Mouse (Mus musculus) megakaryocyte-erythroid progenitor cell, adult 5-6 weeks (primary cell): ENCODE data around the gene Kalrn. TPM values are rescaled to one million over a fixed set of nuclear protein-coding genes. Genes with fewer than 3 reads are reported as not detected.

Experiments
- ATAC-seq: replicated peaks from 2 replicates; pipeline ENCODE4 v1.8.0; 2016; ENCODE audit warnings: mild to moderate bottlenecking, inconsistent platforms; ENCODE audit not compliant: severe bottlenecking, poor library complexity, low FRiP score, low TSS enrichment
- total RNA-seq, 2 experiments: library from RNA; stranded (forward) in 1 of 2; stranded (reverse) in 1 of 2; fragments of 200-1000, 215-1000 nt in 1 of 2; fragments of >200 nt in 1 of 2; fragmentation: Nextera tagmentation in 1 of 2; gene quantifications; 2 replicates each; pipeline ENCODE4 v1.2.3; 2014 to 2017

The Kalrn gene
- total RNA-seq, 2 experiments from 2014 or later, result 1.6 to 3.7 TPM

- ATAC-seq, result no peak
Measured at GRCm38 (mm10) chr16:34388871-34389270, 184.5 kb downstream of the Kalrn start.

- no peak for ATAC-seq
Measured at GRCm38 (mm10) chr16:34385065-34385464, 188.3 kb downstream of the Kalrn start.

GRCm38 (mm10) chr16:34382992-34383391 is 190.3 kb downstream of the Kalrn start:
- no peak for ATAC-seq

GRCm38 (mm10) chr16:34376166-34376857 is 197.0 kb downstream of the Kalrn start:
- no peak for ATAC-seq

GRCm38 (mm10) chr16:34373519-34373918 is 199.8 kb downstream of the Kalrn start:
- ATAC-seq, result no peak

GRCm38 (mm10) chr16:34372103-34372741 is 201.1 kb downstream of the Kalrn start:
- no peak for ATAC-seq

GRCm38 (mm10) chr16:34359206-34359605 is 214.1 kb downstream of the Kalrn start:
- no peak for ATAC-seq

GRCm38 (mm10) chr16:34355547-34355946 is 217.8 kb downstream of the Kalrn start:
- no peak for ATAC-seq

GRCm38 (mm10) chr16:34354042-34354441 is 219.3 kb downstream of the Kalrn start:
- ATAC-seq, result no peak

- ATAC-seq, result no peak
Measured at GRCm38 (mm10) chr16:34352747-34353146, 220.6 kb downstream of the Kalrn start.

- ATAC-seq, result no peak
Measured at GRCm38 (mm10) chr16:34351575-34352150, 221.7 kb downstream of the Kalrn start.

- no peak for ATAC-seq
Measured at GRCm38 (mm10) chr16:34347574-34347973, 225.8 kb downstream of the Kalrn start.

- ATAC-seq, result no peak
Measured at GRCm38 (mm10) chr16:34344895-34345876, 228.1 kb downstream of the Kalrn start.

GRCm38 (mm10) chr16:34343968-34344367 is 229.4 kb downstream of the Kalrn start:
- no peak for ATAC-seq

GRCm38 (mm10) chr16:34343161-34343560 is 230.2 kb downstream of the Kalrn start:
- ATAC-seq, result no peak

GRCm38 (mm10) chr16:34342369-34343160 is 230.8 kb downstream of the Kalrn start:
- ATAC-seq, result peak; percentile 81

- ATAC-seq, result no peak
Measured at GRCm38 (mm10) chr16:34334919-34335318, 238.4 kb downstream of the Kalrn start.

- ATAC-seq, result no peak
Measured at GRCm38 (mm10) chr16:34331630-34332029, 241.7 kb downstream of the Kalrn start.

- ATAC-seq, result no peak
Measured at GRCm38 (mm10) chr16:34329876-34330275, 243.5 kb downstream of the Kalrn start.
